Mouse (Mus musculus): Measurements from ENCODE around the gene Sult3a1.
"Not testable (repeated sequence)": the region's sequence is repeated elsewhere in the genome, so short reads cannot be mapped to it uniquely, and the experiment has no call there.

Sult3a1 gene

GRCm38 (mm10) chr10:33857421-33857820 lies at the start of gene Sult3a1:
Sult3a1 (plus strand) TSS chr10:33857721.
- no peak for DNase-seq (ENCODE audit: low spot score)

- no peak for DNase-seq (ENCODE audit: low spot score)
Measured at GRCm38 (mm10) chr10:33811807-33812206, 45.7 kb upstream of the Sult3a1 start.

GRCm38 (mm10) chr10:33814266-33814665 lies 43.3 kb upstream of the Sult3a1 start:
- no peak for DNase-seq (ENCODE audit: low spot score)

- no peak for DNase-seq (ENCODE audit: low spot score)
Measured at GRCm38 (mm10) chr10:33816923-33817322, 40.6 kb upstream of the Sult3a1 start.

- no peak for DNase-seq (ENCODE audit: low spot score)
Measured at GRCm38 (mm10) chr10:33820892-33821291, 36.6 kb upstream of the Sult3a1 start.

- no peak for DNase-seq (ENCODE audit: low spot score)
Measured at GRCm38 (mm10) chr10:33865994-33866393, 8.5 kb downstream of the Sult3a1 start.

GRCm38 (mm10) chr10:33870441-33870840 lies 12.9 kb downstream of the Sult3a1 start:
- no peak for DNase-seq (ENCODE audit: low spot score)

GRCm38 (mm10) chr10:33872672-33873398 lies 15.3 kb downstream of the Sult3a1 start:
- no peak for DNase-seq (ENCODE audit: low spot score)

GRCm38 (mm10) chr10:33882411-33882810 lies 24.9 kb downstream of the Sult3a1 start:
- DNase-seq (ENCODE audit: low spot score) = not testable (repeated sequence)

GRCm38 (mm10) chr10:33901520-33901919 lies 44.0 kb downstream of the Sult3a1 start:
- not testable (repeated sequence) for DNase-seq (ENCODE audit: low spot score)

GRCm38 (mm10) chr10:33904530-33905481 lies 47.3 kb downstream of the Sult3a1 start, which contains the start of gene Rsph4a:
Rsph4a (plus strand) TSS chr10:33905111.
- peak; percentile 54 for DNase-seq (ENCODE audit: low spot score)

GRCm38 (mm10) chr10:33905489-33905888 lies 48.0 kb downstream of the Sult3a1 start:
- DNase-seq (ENCODE audit: low spot score) = no peak
